Mouse (Mus musculus): ENCODE data around the gene Fam49a.

Gene Fam49a

DNA sequence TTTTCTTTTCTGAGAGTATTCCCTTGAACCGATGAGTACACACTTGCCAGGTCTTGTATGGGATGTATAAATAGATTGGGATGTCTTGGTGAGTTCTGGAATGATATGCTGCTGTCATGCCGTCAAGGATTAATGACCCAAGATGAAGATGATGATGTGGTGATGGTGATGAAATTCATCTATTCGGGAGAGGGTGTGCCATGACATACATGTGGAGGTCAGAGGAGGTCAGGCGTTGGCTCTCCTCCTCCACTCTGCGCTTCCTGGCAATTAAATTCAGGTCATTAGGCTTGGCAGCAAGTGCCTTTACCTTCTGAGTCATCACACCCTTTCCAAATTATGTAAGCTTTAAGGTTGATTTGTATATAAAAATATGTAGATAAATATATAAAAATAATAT, 95.0 kb downstream of the Fam49a start:
- in situ Hi-C loops (cut with MboI) = no loop called here

DNA sequence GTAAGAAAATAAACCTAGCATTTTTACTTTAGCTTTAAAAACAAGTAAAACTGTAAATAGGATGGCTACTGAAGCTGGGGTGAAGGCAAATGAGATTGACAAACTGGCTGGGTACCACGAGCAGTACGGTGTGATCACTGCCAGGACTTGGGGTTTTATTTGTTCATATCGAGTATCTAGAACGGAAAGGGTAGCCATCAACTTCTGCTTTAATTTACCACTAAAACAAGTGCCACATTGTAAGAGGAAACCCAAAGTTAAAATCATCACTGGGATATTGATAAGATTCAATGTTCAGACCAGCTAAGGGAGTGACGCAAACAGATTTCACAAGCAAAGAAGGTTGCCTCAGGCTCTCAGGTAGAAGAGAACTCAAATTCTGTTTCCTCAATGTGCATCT, 98.0 kb downstream of the Fam49a start:
- in situ Hi-C loops (cut with MboI) = no loop called here

DNA sequence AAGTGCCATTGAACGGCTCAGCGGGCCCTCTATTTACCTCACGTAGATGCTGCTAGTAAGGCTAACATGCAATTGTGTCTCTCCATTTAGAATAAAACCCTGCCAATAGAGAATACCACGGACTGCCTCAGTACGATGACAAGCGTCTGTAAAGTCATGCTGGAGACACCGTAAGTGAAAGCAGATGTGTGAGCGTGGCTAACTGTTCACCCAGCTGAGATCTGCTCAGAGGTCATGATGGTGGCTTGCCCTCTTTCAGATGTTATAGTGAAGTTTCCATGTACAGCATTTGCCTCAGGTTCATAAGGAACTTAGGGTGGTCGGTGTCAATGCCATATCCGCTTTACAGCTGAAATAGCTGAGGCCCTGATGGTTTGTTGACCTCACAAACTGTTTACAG, 100.4 kb downstream of the Fam49a start:
- in situ Hi-C loops (cut with MboI) = no loop called here

DNA sequence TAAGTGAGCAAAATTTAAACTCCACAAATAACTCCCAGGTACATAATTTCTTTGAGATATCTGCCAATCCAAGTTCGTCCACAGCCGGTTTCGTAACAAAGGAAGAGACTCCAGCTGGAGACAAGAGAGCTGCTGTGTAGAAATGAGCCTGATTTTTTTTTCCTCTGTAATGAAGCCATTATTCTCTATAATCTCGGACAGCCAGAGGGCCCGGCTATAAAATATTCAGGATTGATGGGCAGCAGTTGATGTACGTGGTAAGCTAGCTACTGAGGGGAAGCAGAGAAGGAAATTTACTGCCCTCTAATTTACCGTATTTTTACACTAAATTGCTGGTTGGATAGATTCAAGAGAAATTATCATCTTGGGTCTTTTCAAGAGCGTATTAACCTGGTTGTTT, 102.3 kb downstream of the Fam49a start:
- in situ Hi-C loops (cut with MboI) = no loop called here

DNA sequence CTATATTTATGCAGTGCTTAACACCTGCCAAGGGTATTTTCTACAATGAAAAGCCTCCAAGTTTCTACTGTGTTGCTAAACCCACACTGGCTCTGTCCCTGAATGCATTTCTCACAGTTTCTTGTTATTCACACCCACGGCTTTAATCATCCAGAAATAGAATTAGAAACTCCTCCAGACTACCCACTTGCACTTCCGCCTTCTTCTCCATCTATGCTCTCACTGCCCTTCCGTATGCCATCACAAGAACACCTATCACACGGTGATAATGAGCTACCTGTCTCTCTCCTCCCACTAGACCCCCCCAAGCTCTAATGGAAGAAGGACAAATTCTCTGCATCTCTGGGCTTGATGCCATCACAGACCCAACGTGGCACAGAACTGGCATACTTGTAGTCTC, 105.5 kb downstream of the Fam49a start:
- in situ Hi-C loops (cut with MboI) = no loop called here

DNA sequence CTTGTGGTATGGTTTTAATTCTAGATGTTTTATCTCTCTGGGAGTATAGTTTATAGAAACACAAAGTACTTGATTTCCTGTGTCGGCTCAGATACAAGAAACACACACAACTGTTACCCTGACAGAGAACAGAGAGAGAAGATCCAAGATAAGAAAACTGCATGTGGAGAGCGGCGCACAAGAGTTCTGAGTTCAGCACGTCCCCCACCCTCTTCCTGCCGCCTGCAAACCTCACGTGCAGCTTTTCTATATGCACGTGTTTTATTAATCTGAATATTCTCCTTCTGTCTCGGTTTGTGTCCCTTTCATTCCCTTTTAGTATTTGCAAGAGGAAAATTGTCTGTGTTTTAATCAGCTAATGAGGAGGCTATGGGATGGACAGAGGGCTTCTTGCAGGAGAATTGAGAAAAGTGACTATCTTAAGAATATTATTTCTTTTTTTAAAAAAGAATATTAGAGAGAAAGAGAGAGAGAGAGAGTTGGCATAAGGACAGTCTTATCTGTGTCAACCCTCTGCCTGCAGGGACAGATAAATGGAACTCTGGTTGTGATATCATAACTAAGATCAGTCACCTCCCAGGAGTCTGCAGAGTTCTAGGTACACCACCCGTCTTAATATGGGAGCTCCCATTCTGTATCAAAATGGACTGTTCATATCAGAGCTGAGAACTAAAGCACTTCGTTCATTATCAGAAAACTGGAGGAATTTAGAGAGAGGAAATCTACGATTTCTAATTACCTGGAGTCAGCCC, 111.3 kb downstream of the Fam49a start:
- in situ Hi-C loops (cut with MboI) = no loop called here

- in situ Hi-C loops (cut with MboI) = no loop called here
Observed at GRCm38 (mm10) chr12:12379056-12379455, 117.1 kb downstream of the Fam49a start.

GRCm38 (mm10) chr12:12389271-12389670, 127.3 kb downstream of the Fam49a start:
- in situ Hi-C loops (cut with MboI) = no loop called here

- in situ Hi-C loops (cut with MboI) = no loop called here
Observed at GRCm38 (mm10) chr12:12396224-12396623, 134.3 kb downstream of the Fam49a start.

GRCm38 (mm10) chr12:12401051-12401465, 139.1 kb downstream of the Fam49a start:
- in situ Hi-C loops (cut with MboI) = no loop called here

DNA sequence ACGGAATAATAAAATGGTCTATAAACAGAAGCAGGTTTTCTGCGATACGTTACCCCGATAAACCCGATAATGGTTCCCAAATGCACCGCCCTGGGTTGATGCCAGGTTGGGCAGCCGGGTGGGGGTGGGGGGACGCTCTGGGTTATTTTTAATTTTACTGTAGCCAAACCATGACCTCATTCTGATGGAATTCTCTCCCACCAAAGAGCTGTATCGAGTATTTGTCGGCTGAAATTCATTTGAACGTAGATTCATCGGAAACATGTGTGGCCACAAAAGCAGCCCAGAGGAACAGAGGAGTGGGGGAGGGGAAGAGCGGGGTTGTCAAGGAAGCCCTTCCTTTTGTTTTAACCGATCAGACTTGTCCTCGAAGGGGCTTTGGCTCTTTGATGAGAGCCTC, 139.6 kb downstream of the Fam49a start:
- in situ Hi-C loops (cut with MboI) = no loop called here

DNA sequence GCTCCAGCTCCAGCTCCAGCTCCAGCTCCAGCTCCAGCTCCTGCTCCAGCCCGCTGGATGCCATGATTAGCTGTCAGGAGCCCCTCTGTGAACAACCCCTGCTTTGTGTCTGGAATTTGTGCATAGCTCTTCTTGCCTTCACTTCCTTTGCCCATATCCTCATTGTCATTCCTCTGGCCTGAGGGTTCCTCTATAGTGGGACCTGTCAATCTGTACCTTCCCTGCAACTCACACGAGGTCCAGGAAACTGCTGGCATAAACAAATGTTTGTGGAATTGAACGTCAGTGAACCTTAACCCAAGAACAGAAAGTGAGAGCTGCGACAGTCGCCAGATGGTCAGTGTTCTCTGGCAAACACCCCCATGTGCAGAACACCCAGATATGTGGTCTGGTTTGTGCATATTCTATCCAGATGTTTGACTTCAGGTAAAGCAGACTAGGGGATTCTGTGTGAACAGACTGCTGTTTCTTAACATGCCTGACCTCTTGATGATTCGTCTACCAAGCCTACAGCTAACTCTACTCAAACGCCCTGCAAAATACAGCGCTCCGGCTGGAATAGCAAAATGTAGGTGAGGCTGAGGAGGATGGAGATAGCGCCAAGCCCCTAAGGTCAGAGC, 143.7 kb downstream of the Fam49a start:
- in situ Hi-C loops (cut with MboI) = no loop called here

DNA sequence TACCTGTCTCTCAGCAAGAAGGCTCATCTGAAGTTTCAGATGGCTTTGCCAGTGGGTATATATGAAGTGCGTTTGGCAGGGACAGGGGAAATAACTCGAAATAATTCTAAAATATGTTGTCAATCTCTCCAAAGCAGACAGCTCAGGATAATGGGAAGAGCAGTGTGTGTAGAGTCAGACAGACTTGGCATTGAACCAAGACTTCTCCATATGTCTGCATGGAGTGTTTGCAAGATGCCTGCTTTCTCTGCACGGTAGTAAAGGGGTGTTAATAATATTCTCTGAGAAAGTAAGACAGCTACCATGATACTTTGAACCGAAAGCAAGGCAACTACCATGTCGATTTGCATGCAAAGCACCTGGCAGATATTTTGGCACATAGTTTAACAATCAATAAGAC, 147.1 kb downstream of the Fam49a start:
- in situ Hi-C loops (cut with MboI) = no loop called here

DNA sequence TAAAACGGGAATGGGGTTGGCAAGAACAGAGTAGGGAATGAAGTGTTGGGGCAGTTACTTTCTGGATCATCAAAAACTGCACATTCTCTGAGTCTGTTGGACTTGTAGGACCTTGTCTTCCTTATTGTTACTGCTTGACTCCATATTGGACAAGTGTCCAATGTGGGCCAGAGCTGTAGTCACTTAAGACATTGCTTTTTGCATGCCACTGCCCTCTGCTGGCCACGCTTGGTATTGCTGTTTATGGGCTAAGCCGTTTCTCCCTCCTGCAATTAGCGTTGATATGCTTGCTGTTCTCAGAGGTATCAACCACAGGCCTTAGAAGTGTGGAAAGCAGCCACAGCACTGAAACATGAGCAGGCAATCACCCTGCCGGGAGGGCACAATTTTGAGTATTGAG, 150.7 kb downstream of the Fam49a start:
- in situ Hi-C loops (cut with MboI) = loop anchor here (10.0 kb wide), 1 partner anchor 802 kb away; no protein-coding TSS in a partner anchor

DNA sequence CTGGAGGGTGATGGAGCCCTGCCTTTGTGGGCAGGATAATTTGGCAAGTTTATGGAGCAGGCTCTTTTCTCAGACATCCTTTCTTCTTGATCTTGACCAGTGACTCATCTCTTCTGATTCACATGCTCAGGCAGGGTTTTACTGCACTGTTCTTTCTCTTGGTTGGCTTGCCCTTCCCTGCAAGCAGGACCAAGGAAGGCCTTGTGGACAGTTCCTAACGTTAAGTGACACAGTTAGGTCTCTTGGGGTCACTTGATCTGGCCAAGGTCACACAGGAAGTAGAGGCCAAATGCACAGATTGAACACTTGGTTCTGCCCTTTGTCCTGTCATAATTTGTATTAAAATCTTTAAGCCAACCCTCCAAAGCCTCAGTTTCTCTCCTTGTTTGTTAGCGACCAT, 158.5 kb downstream of the Fam49a start:
- in situ Hi-C loops (cut with MboI) = loop anchor here (10.0 kb wide), 1 partner anchor 524 kb away; the partner anchor contains the start of gene Mycn

- in situ Hi-C loops (cut with MboI) = loop anchor here (10.0 kb wide), 1 partner anchor 524 kb away; the partner anchor contains the start of gene Mycn
Observed at GRCm38 (mm10) chr12:12420841-12421579, 159.1 kb downstream of the Fam49a start.

- in situ Hi-C loops (cut with MboI) = loop anchor here (10.0 kb wide), 1 partner anchor 523 kb away; the partner anchor contains the start of gene Mycn
Observed at GRCm38 (mm10) chr12:12421580-12421878, 159.6 kb downstream of the Fam49a start.

- in situ Hi-C loops (cut with MboI) = loop anchor here (10.0 kb wide), 1 partner anchor 520 kb away; the partner anchor contains the start of gene Mycn
Observed at GRCm38 (mm10) chr12:12425188-12425587, 163.2 kb downstream of the Fam49a start.

- in situ Hi-C loops (cut with MboI) = loop anchor here (10.0 kb wide), 1 partner anchor 518 kb away; the partner anchor contains the start of gene Mycn
Observed at GRCm38 (mm10) chr12:12427285-12427684, 165.3 kb downstream of the Fam49a start.

DNA sequence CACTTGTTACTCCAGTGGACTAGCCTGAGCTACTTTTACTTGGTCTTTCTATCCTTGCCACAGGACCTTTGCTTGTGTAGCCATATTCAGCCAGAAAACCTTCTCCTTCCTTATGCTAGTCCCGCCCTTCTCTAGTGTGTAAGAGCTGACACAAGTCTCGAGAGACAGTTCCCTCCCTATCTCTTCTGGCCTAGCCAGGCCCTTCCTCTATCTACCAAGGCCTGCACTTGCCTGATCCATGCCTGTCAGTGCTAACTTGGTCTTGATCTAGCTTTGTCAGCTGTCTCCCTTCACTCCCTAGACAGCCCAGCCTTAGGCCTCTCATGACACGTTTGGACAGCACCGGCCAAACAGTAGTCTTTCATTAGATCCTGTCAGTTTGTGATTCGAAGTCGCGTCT, 166.9 kb downstream of the Fam49a start:
- in situ Hi-C loops (cut with MboI) = loop anchor here (10.0 kb wide), 1 partner anchor 516 kb away; the partner anchor contains the start of gene Mycn
